Mouse (Mus musculus) WW6 (cell line): ENCODE measurements around the gene Pmm2.

Source experiments
- DNase-seq: peaks from one replicate; pipeline ENCODE4 v3.0.0-alpha.2; 2013; ENCODE audit warnings: low read depth, low spot score

Gene Pmm2

DNA sequence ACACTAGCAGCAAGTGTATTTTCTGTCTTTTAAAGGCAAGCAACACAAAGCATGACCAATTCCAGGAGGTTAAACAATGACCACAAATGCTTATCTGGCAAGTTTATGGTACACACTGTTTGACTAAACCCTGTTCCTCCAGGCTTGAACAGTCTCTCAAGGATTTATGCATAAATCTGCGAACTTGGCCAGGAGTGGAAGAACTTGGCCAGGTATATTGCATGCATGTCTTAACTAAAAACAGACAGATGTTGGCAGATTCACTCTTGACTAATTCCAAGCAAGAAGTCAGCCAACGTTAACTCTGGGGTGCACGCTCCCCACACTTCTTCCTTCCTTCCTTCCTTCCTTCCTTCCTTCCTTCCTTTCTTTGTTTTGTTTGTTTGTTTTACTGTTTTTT lies 42.3 kb downstream of the Pmm2 start:
- DNase-seq: no peak

- DNase-seq: no peak
Measured at GRCm38 (mm10) chr16:8680470-8680869, 43.0 kb downstream of the Pmm2 start, which contains the start of gene Gm5767. TSS of gene Gm5767 (plus strand) at chr16:8680770.

GRCm38 (mm10) chr16:8685087-8685486 lies 47.6 kb downstream of the Pmm2 start:
- no peak for DNase-seq

DNA sequence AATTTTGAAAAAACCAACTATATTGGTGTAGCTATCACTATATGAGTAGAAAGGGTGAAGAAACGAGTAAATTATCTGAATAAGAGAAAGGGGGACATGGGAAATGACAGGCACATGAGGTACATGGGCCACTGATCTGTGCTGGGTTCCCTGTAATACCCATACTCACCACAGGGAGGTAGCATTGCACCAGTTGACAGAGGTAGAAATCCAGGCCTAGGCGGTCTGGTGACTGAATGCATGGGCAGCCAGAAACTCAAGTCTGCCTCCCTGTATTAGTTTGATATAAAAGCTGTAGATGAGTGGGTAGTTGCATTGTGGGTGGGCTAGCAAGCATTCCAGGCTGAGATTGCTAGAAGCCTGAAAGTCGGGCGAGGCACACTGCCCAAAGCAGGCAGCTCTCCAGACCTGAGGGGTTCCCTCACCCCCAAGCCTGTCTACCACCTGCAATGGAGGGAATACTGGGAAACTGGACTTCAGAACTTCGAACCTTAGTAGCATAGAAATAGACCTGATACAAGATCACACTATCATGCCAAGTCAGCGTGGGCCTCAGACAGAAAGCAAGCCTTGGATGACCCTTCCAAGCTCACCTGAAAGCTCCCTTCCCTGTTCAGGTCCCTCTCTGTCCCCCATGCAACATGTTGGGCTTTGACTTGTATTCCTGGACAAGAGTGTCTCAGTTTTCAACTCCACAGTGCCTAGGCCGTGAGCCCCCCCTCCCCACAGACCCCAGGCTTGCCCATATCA lies 48.8 kb downstream of the Pmm2 start:
- peak; percentile 67 for DNase-seq

DNA sequence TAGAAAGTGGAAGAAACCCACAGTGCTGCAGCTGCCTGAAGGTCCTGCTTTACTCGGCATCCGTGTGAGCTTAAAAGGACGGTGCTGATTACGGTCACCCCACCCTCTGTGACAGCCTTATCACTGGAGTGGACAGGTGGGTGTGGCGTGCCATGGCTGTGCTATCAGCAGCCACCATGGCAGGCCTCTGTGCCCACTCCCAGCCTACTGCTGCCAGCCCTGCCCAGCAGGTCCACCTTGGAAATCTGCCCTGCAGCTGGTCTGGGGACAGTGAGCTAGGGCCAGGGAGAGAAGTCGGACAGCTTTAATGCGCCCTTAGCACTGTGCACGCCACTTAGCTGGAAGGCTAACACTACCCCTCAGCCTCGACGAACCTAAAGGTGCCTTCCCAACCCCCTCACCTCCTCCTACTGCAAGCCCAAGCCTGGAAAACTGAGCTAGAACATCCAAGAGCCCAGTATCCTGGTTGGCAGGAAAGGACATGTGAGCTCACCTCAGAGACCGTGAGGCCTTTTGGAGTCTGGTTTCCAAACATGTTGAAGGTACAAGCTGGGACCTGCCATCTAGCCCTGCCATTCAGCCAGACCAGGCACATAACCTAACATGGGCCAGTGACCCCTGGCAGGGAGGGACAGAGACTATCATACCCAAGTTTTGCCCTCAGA lies 49.5 kb downstream of the Pmm2 start:
- DNase-seq: no peak

- no peak for DNase-seq
Measured at GRCm38 (mm10) chr16:8687559-8688112, 50.2 kb downstream of the Pmm2 start.

- no peak for DNase-seq
Measured at GRCm38 (mm10) chr16:8689979-8690656, 52.6 kb downstream of the Pmm2 start.

GRCm38 (mm10) chr16:8691206-8691605 lies 53.7 kb downstream of the Pmm2 start:
- no peak for DNase-seq

- no peak for DNase-seq
Measured at GRCm38 (mm10) chr16:8699556-8699955, 62.1 kb downstream of the Pmm2 start.

- DNase-seq: no peak
Measured at GRCm38 (mm10) chr16:8700586-8700985, 63.1 kb downstream of the Pmm2 start.

DNA sequence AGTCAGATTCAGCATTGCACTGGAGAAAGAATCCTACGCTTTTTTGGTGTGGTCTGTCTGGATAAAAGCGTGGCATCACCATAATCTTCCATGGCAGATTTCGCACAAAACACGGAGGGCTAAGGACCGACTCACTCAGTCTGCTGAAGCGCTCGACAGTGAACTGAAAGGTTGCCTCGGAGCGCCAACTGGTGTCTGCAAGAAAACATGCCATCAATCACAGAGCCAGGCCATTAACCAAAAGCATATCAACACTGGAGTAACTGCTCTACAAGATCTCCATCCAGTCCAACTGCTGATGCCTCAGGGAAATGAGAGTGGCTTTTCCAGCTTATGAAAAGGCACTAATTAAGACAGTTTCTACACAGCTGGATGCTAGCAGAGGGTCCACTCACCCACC lies 74.5 kb downstream of the Pmm2 start:
- no peak for DNase-seq
